In genomic region chr17:33669681-33670080, GRCm38 (mm10) we compare ENCODE assay signal across 35 mouse cellular contexts. TPM values are rescaled to one million over a fixed set of nuclear protein-coding genes. Genes with fewer than 3 reads are reported as not detected.
"Had no signal": no experiment of that assay in that cellular context is flagged by ENCODE, and none has a peak within 500 bp of the region (broad histone marks: within the 10 kb centered on the region; RNA-seq: fewer than 3 reads in every experiment).

No protein-coding gene starts in this region.

- H3K9me3 ChIP-seq: limb, embryonic 10.5 days; limb, embryonic 12.5 days; limb, embryonic 13.5 days; limb, embryonic 15.5 days; liver, embryonic 12.5 days; liver, embryonic 13.5 days; liver, embryonic 15.5 days; lung, embryonic 15.5 days; megakaryocyte, embryonic 14.5 days; midbrain, embryonic 10.5 days; midbrain, embryonic 12.5 days; midbrain, embryonic 13.5 days; midbrain, embryonic 15.5 days had no signal

- H3K27me3 ChIP-seq: limb, embryonic 12.5 days; limb, embryonic 13.5 days; limb, embryonic 15.5 days; liver, embryonic 12.5 days; liver, embryonic 13.5 days; liver, embryonic 15.5 days; lung, embryonic 15.5 days; megakaryocyte, embryonic 14.5 days; midbrain, embryonic 12.5 days; midbrain, embryonic 13.5 days; midbrain, embryonic 15.5 days had no signal

- H3K4me1 ChIP-seq: limb, embryonic 10.5 days; limb, embryonic 12.5 days; limb, embryonic 13.5 days; limb, embryonic 15.5 days; midbrain, embryonic 10.5 days had no signal

- H3K9ac ChIP-seq: limb, embryonic 12.5 days; limb, embryonic 13.5 days; limb, embryonic 15.5 days; liver, embryonic 12.5 days; liver, embryonic 13.5 days; liver, embryonic 14.5 days; liver, embryonic 15.5 days; liver, postnatal 0 days; lung, embryonic 14.5 days; lung, embryonic 15.5 days; midbrain, embryonic 12.5 days; midbrain, embryonic 13.5 days; midbrain, embryonic 15.5 days had no signal

- H3K27ac ChIP-seq: limb, embryonic 10.5 days; limb, embryonic 12.5 days; limb, embryonic 13.5 days; limb, embryonic 15.5 days; liver, embryonic 12.5 days; liver, embryonic 13.5 days; liver, embryonic 14.5 days; liver, embryonic 15.5 days; lung, embryonic 15.5 days; macrophage; midbrain, embryonic 10.5 days; midbrain, embryonic 12.5 days; midbrain, embryonic 13.5 days; midbrain, embryonic 15.5 days had no signal

- H3K4me2 ChIP-seq: limb, embryonic 12.5 days; limb, embryonic 13.5 days; limb, embryonic 15.5 days; liver, embryonic 11.5 days; liver, embryonic 12.5 days; liver, embryonic 13.5 days; liver, embryonic 15.5 days; lung, embryonic 14.5 days; lung, embryonic 15.5 days; midbrain, embryonic 11.5 days; midbrain, embryonic 12.5 days; midbrain, embryonic 13.5 days; midbrain, embryonic 15.5 days had no signal

- DNase-seq: left cerebral cortex, postnatal 4 days; liver; liver, embryonic 13.5 days; liver, postnatal 0 days; lung, adult 18-20 months; lung, adult 2 months; lung, embryonic 14.5 days; lung, postnatal 10 days; lung, postnatal 14 days; lung, postnatal 36 days; lung, postnatal 4 days; midbrain, embryonic 14.5 days had no signal

- H3K4me3 ChIP-seq: limb, embryonic 10.5 days; limb, embryonic 12.5 days; limb, embryonic 13.5 days; limb, embryonic 15.5 days; liver, embryonic 12.5 days; liver, embryonic 13.5 days; liver, embryonic 15.5 days; lung, embryonic 15.5 days; megakaryocyte, embryonic 14.5 days; midbrain, embryonic 10.5 days; midbrain, embryonic 12.5 days; midbrain, embryonic 13.5 days; midbrain, embryonic 15.5 days; myocyte had no signal

- ATAC-seq: liver, embryonic 12.5 days; liver, postnatal 0 days; lung, postnatal 0 days; midbrain, embryonic 13.5 days; midbrain, embryonic 15.5 days; midbrain, embryonic 16.5 days had no signal

RNA-seq across cellular contexts. Expression of gene Pram1, which starts 31.8 kb away (rescaled TPM):
- total RNA-seq: left cerebral cortex, postnatal 25 days; liver, adult 2 months; megakaryocyte-erythroid progenitor cell, adult 5-6 weeks; midbrain, postnatal 0 days had no signal
- polyA plus RNA-seq: lung, adult 2 months; midbrain, embryonic 16.5 days had no signal
